Mouse (Mus musculus): Measurements from ENCODE around the gene Adgrf3.

Adgrf3 gene

GRCm38 (mm10) chr5:30148133-30148920, 57.2 kb downstream of the Adgrf3 start:
- DNase-seq, result no peak

GRCm38 (mm10) chr5:30146526-30146925, 59.0 kb downstream of the Adgrf3 start:
- no peak for DNase-seq

Data from liver (tissue).